Mouse (Mus musculus) lung, postnatal 25 days (tissue): Measurements from ENCODE around the gene Igsf8.

ENCODE experiments used
- DNase-seq: peaks from one replicate; pipeline ENCODE4 v3.0.0; 2022; ENCODE audit warnings: low spot score

Gene Igsf8

GRCm38 (mm10) chr1:172347382-172347781, 85.9 kb downstream of the Igsf8 start:
- DNase-seq = no peak

GRCm38 (mm10) chr1:172349504-172349903, 88.1 kb downstream of the Igsf8 start:
- DNase-seq = no peak

GRCm38 (mm10) chr1:172349916-172350812, 88.7 kb downstream of the Igsf8 start:
- DNase-seq = no peak

- DNase-seq = no peak
Measured at GRCm38 (mm10) chr1:172352001-172352400, 90.6 kb downstream of the Igsf8 start.

- DNase-seq = no peak
Measured at GRCm38 (mm10) chr1:172352453-172352852, 91.0 kb downstream of the Igsf8 start.

- no peak for DNase-seq
Measured at GRCm38 (mm10) chr1:172355336-172355735, 93.9 kb downstream of the Igsf8 start.

- peak; percentile 41 for DNase-seq
Measured at GRCm38 (mm10) chr1:172357550-172357949, 96.1 kb downstream of the Igsf8 start.

- no peak for DNase-seq
Measured at GRCm38 (mm10) chr1:172358341-172358740, 96.9 kb downstream of the Igsf8 start.

GRCm38 (mm10) chr1:172364684-172365083, 103.2 kb downstream of the Igsf8 start:
- peak; percentile 59 for DNase-seq

- DNase-seq = peak; percentile 59
Measured at GRCm38 (mm10) chr1:172368768-172369418, 107.5 kb downstream of the Igsf8 start.
